8 mouse cellular contexts compared by ENCODE assay signal in the genomic region with DNA sequence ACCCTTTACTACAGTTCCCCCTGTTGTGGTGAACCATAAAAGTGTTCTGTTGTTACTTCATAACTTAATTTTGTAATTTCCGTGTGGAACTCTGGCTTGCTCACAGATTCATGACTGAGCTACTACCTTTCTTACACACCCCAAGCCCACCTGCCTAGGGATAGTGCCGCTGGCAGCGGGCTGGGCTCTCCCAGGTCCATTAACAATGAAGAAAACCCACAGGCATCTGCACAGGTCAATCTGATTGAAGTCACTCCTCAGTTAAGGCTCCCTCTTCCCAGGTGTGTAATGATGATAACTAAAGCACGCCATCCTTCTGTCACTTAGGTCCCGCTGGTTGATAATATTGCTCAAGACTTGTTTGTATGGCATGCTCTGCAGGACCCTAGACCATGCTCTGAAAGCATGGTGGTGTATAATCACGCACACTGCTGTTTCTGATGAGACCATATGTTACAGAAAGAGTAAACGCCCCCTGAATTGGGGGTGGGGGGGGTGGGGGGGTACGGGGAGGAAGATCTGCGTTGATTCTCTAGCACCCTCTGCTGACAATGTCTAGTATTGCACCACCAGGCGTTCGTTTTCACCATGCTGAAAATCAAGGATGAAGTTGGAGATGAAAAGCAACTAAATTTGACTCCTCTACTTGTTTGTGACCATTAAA. TPM values are rescaled to one million over a fixed set of nuclear protein-coding genes. Genes with fewer than 3 reads are reported as not detected.
DNase-seq lines count a peak whose midpoint lies in the region; ATAC-seq and TF ChIP-seq lines count a peak whose summit lies in the region.

No protein-coding gene starts in this region.

- no peaks in the 10 kb centered on the region for H3K9me3 ChIP-seq in embryonic facial prominence, embryonic 12.5 days
- H3K9me3 ChIP-seq in intestine, embryonic 14.5 days (ENCODE audit: control insufficient read depth, low read length) = no peaks in the 10 kb centered on the region
- H3K9me3 ChIP-seq in lung, embryonic 14.5 days (ENCODE audit: low read depth, low read length) = no peaks in the 10 kb centered on the region

- ATAC-seq in embryonic facial prominence, embryonic 12.5 days (ENCODE audit: insufficient number of reproducible peaks, insufficient read depth, low FRiP score, low TSS enrichment) = no peak; the same call in 1 of the 2 replicates
- ATAC-seq in intestine, embryonic 14.5 days (replicated peaks; ENCODE audit: low FRiP score, low TSS enrichment, low read depth) = no peak
- 0 out of 2 replicates have a peak, but pooled peaks have one; percentile 39 for ATAC-seq in lung, embryonic 14.5 days (ENCODE audit: insufficient read depth)

- H3K9ac ChIP-seq in embryonic facial prominence, embryonic 12.5 days = no peak overlapping the region
- H3K9ac ChIP-seq in intestine, embryonic 14.5 days (ENCODE audit: low read length) = no peak overlapping the region
- no peak overlapping the region for H3K9ac ChIP-seq in lung, embryonic 14.5 days

- peak; percentile 53 for TF ChIP-seq CTCF in lung, embryonic 14.5 days (IDR thresholded peaks at IDR 0.05; ENCODE audit: low read depth)

- no peak overlapping the region for H3K4me3 ChIP-seq in embryonic facial prominence, embryonic 12.5 days
- no peak overlapping the region for H3K4me3 ChIP-seq in intestine, embryonic 14.5 days (ENCODE audit: low read depth, low read length)
- H3K4me3 ChIP-seq in lung, embryonic 14.5 days (ENCODE audit: low read depth, low read length) = no peak overlapping the region

- no peaks in the 10 kb centered on the region for H3K36me3 ChIP-seq in embryonic facial prominence, embryonic 12.5 days
- no peaks in the 10 kb centered on the region for H3K36me3 ChIP-seq in intestine, embryonic 14.5 days (ENCODE audit: control insufficient read depth, insufficient read depth, low read length)
- no peaks in the 10 kb centered on the region for H3K36me3 ChIP-seq in lung, embryonic 14.5 days (ENCODE audit: insufficient read depth)

- 36% methylated on average over 11 of the region's 11 CpGs for WGBS in embryonic facial prominence, embryonic 12.5 days
- WGBS in intestine, embryonic 14.5 days = 33% methylated on average over 11 of the region's 11 CpGs
- WGBS in lung, embryonic 14.5 days = 28% methylated on average over 11 of the region's 11 CpGs

- no peaks in the 10 kb centered on the region for H3K27me3 ChIP-seq in embryonic facial prominence, embryonic 12.5 days
- no peaks in the 10 kb centered on the region for H3K27me3 ChIP-seq in intestine, embryonic 14.5 days (replicated peaks; ENCODE audit: control insufficient read depth, insufficient read depth, low read length)
- no peaks in the 10 kb centered on the region for H3K27me3 ChIP-seq in lung, embryonic 14.5 days (ENCODE audit: insufficient read depth, low read length)

- H3K4me1 ChIP-seq in embryonic facial prominence, embryonic 12.5 days = no peaks in the 10 kb centered on the region
- 0 out of 2 replicates have a peak, but pooled peaks cover under 1% of the 10 kb centered on the region for H3K4me1 ChIP-seq in intestine, embryonic 14.5 days (replicated peaks; ENCODE audit: control insufficient read depth, insufficient read depth, low read length)
- no peaks in the 10 kb centered on the region for H3K4me1 ChIP-seq in lung, embryonic 14.5 days (ENCODE audit: insufficient read depth)

- H3K4me2 ChIP-seq in embryonic facial prominence, embryonic 12.5 days (replicated peaks) = peak overlapping the region; percentile 15
- H3K4me2 ChIP-seq in intestine, embryonic 14.5 days (ENCODE audit: low read length) = no peak overlapping the region
- H3K4me2 ChIP-seq in lung, embryonic 14.5 days = no peak overlapping the region

- peak; percentile 26 to 34 for DNase-seq in adrenal gland, adult 18-20 months (ENCODE audit: low spot score in 2 of 2)
- no peak for DNase-seq in adrenal gland, adult 2 months
- DNase-seq in spleen, postnatal 10 days (ENCODE audit: low spot score in 2 of 2) = peak; percentile 27 to 60
- DNase-seq in spleen, adult 12 weeks (ENCODE audit: low spot score) = no peak
- DNase-seq in intestine, embryonic 14.5 days (ENCODE audit: low spot score) = peak; percentile 64
- DNase-seq in lung, embryonic 14.5 days = peak; percentile 76
- DNase-seq in retina, postnatal 7 days (ENCODE audit: low read depth, low spot score) = peak; percentile 36

- no peak overlapping the region for H3K27ac ChIP-seq in embryonic facial prominence, embryonic 12.5 days
- H3K27ac ChIP-seq in intestine, embryonic 14.5 days (ENCODE audit: low read depth) = no peak overlapping the region
- H3K27ac ChIP-seq in lung, embryonic 14.5 days (ENCODE audit: low read depth) = no peak overlapping the region

RNA-seq across cellular contexts. Expression of gene Srek1, which starts 5.6 kb away (rescaled TPM):
- total RNA-seq in adrenal gland, adult 18-20 months (2021) = 10 to 100 TPM; 52.9 to 56.0 TPM
- total RNA-seq in adrenal gland, adult 2 months (2021) = 10 to 100 TPM; 44.1 to 61.2 TPM
- 20.0 and 22.7 TPM in 2 replicates for polyA plus RNA-seq in adrenal gland, adult 2 months (2012; rRNA removed)
- polyA plus RNA-seq in embryonic facial prominence, embryonic 12.5 days (2016; fragmentation: Nextera tagmentation; extraction: Ambion mirVana) = 104 and 111 TPM in 2 replicates
- 91.6 and 101 TPM in 2 replicates for polyA plus RNA-seq in intestine, embryonic 14.5 days (2014; fragmentation: Nextera tagmentation; extraction: Ambion mirVana)
- polyA plus RNA-seq in lung, embryonic 14.5 days (2014; fragmentation: Nextera tagmentation; extraction: Ambion mirVana) = 100 and 103 TPM in 2 replicates

Comparison
In these comparisons a context has a peak if more than half of its experiments do, and no peak if none do; other contexts are left out.
1. DNase-seq: peak in adrenal gland, adult 18-20 months (2 of 2), spleen, postnatal 10 days (2 of 2), intestine, embryonic 14.5 days (single experiment), lung, embryonic 14.5 days (single experiment) and retina, postnatal 7 days (single experiment); none in adrenal gland, adult 2 months (single experiment) and spleen, adult 12 weeks (single experiment).